ENCODE assay signal across 28 mouse cellular contexts in the genomic region with DNA sequence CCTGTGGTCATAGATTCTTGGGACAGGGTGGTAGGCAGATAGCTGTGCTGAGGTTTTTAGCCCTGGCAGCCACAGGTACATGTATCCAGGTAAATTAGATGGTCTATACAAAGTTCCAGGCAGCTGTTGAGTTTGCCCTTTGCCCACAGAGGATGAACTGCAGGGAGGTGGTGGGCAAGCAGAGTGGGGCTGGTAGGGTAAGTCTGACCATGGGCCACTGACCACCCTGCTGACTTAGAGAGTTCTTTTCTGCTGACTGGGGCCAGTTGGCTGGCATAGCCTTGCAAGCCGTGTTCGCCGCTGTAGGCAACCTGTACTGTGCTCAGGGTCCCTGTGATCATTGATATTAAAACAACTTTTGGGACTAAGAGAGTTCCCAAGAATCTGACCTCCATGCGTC. TPM values are rescaled to one million over a fixed set of nuclear protein-coding genes. Genes with fewer than 3 reads are reported as not detected.
DNase-seq lines count a peak whose midpoint lies in the region; ATAC-seq and TF ChIP-seq lines count a peak whose summit lies in the region.
"Had no signal": no experiment of that assay in that cellular context is flagged by ENCODE, and none has a peak within 500 bp of the region (broad histone marks: within the 10 kb centered on the region; RNA-seq: fewer than 3 reads in every experiment).

No protein-coding gene starts in this region.

- H3K36me3 ChIP-seq in kidney, embryonic 16.5 days (ENCODE audit: insufficient read depth, low read length) = peaks cover 17% of the 10 kb centered on the region
- H3K36me3 ChIP-seq in hindbrain, embryonic 14.5 days (replicated peaks; ENCODE audit: control insufficient read depth, insufficient read depth) = no peaks in the 10 kb centered on the region
- peaks cover 4% of the 10 kb centered on the region; the same call in 1 of the 2 replicates for H3K36me3 ChIP-seq in liver, postnatal 0 days (replicated peaks; ENCODE audit: insufficient read depth, low read length)
- H3K36me3 ChIP-seq: forebrain, embryonic 15.5 days; heart, embryonic 15.5 days; hindbrain, embryonic 13.5 days had no signal

- no peak overlapping the region for H3K4me3 ChIP-seq in kidney, embryonic 16.5 days (ENCODE audit: low read length)
- no peak overlapping the region for H3K4me3 ChIP-seq in hindbrain, embryonic 14.5 days (replicated peaks; ENCODE audit: low read length)
- no peak overlapping the region for H3K4me3 ChIP-seq in liver, postnatal 0 days (ENCODE audit: low read depth, low read length)
- H3K4me3 ChIP-seq: embryonic facial prominence, embryonic 10.5 days; embryonic facial prominence, embryonic 13.5 days; erythroblast, embryonic 14.5 days; forebrain, embryonic 12.5 days; forebrain, embryonic 15.5 days; heart, embryonic 12.5 days; heart, embryonic 15.5 days; hindbrain, embryonic 10.5 days; hindbrain, embryonic 13.5 days had no signal

- no peaks in the 10 kb centered on the region for H3K27me3 ChIP-seq in kidney, embryonic 16.5 days (ENCODE audit: insufficient read depth, low read length)
- no peaks in the 10 kb centered on the region for H3K27me3 ChIP-seq in hindbrain, embryonic 14.5 days (ENCODE audit: control insufficient read depth, insufficient read depth, low read length)
- H3K27me3 ChIP-seq in liver, postnatal 0 days (ENCODE audit: insufficient read depth, low read length) = no peaks in the 10 kb centered on the region
- H3K27me3 ChIP-seq: embryonic facial prominence, embryonic 13.5 days; forebrain, embryonic 12.5 days; forebrain, embryonic 15.5 days; heart, embryonic 12.5 days; heart, embryonic 15.5 days; hindbrain, embryonic 13.5 days had no signal

- TF ChIP-seq EP300 in liver, postnatal 0 days (IDR thresholded peaks at IDR 0.05; ENCODE audit: low read depth) = no peak

- no peak overlapping the region for H3K4me2 ChIP-seq in kidney, embryonic 16.5 days (replicated peaks; ENCODE audit: low read depth, low read length)
- no peak overlapping the region for H3K4me2 ChIP-seq in hindbrain, embryonic 14.5 days (replicated peaks)
- H3K4me2 ChIP-seq in liver, postnatal 0 days (ENCODE audit: low read depth, low read length) = no peak overlapping the region
- H3K4me2 ChIP-seq: embryonic facial prominence, embryonic 13.5 days; forebrain, embryonic 12.5 days; forebrain, embryonic 15.5 days; heart, embryonic 12.5 days; heart, embryonic 15.5 days; hindbrain, embryonic 13.5 days had no signal

- WGBS in kidney, embryonic 16.5 days = 89% methylated on average over 4 of the region's 4 CpGs
- 94% methylated on average over 4 of the region's 4 CpGs for WGBS in hindbrain, embryonic 14.5 days
- 90% methylated on average over 4 of the region's 4 CpGs for WGBS in liver, postnatal 0 days (ENCODE audit: insufficient replicate concordance)

- no peak for TF ChIP-seq CTCF in liver, postnatal 0 days (IDR thresholded peaks at IDR 0.05; ENCODE audit: low read depth)

- ATAC-seq in kidney, embryonic 16.5 days (ENCODE audit: low FRiP score, low TSS enrichment) = peak; percentile 46; the same call in 1 of the 2 replicates
- ATAC-seq in hindbrain, embryonic 14.5 days (ENCODE audit: low FRiP score) = no peak
- ATAC-seq in liver, postnatal 0 days = no peak
- ATAC-seq: CD4-positive, CD25-positive, alpha-beta regulatory T cell, adult 4 months; forebrain, embryonic 15.5 days had no signal

- no peak overlapping the region for H3K9ac ChIP-seq in kidney, embryonic 16.5 days (replicated peaks; ENCODE audit: low read length)
- no peak overlapping the region for H3K9ac ChIP-seq in hindbrain, embryonic 14.5 days
- no peak overlapping the region for H3K9ac ChIP-seq in liver, postnatal 0 days (replicated peaks)
- H3K9ac ChIP-seq: embryonic facial prominence, embryonic 13.5 days; forebrain, embryonic 12.5 days; forebrain, embryonic 15.5 days; heart, embryonic 12.5 days; heart, embryonic 15.5 days; hindbrain, embryonic 13.5 days had no signal

- H3K9me3 ChIP-seq in kidney, embryonic 16.5 days (ENCODE audit: low read length) = no peaks in the 10 kb centered on the region
- H3K9me3 ChIP-seq in hindbrain, embryonic 14.5 days (ENCODE audit: control insufficient read depth, low read length) = no peaks in the 10 kb centered on the region
- no peaks in the 10 kb centered on the region for H3K9me3 ChIP-seq in liver, postnatal 0 days (ENCODE audit: low read length)
- H3K9me3 ChIP-seq: embryonic facial prominence, embryonic 10.5 days; embryonic facial prominence, embryonic 13.5 days; forebrain, embryonic 12.5 days; forebrain, embryonic 15.5 days; heart, embryonic 12.5 days; heart, embryonic 15.5 days; hindbrain, embryonic 10.5 days; hindbrain, embryonic 13.5 days had no signal

- no peak overlapping the region for H3K27ac ChIP-seq in kidney, embryonic 16.5 days (ENCODE audit: low read length)
- H3K27ac ChIP-seq in hindbrain, embryonic 14.5 days = no peak overlapping the region
- H3K27ac ChIP-seq in liver, postnatal 0 days (ENCODE audit: low read depth) = no peak overlapping the region
- H3K27ac ChIP-seq: embryonic facial prominence, embryonic 10.5 days; embryonic facial prominence, embryonic 13.5 days; forebrain, embryonic 12.5 days; forebrain, embryonic 15.5 days; heart, embryonic 15.5 days; hindbrain, embryonic 10.5 days; hindbrain, embryonic 13.5 days had no signal

- DNase-seq in kidney, adult 8-10 months = peak; percentile 35 to 57
- no peak for DNase-seq in kidney, adult 18-20 months
- DNase-seq in kidney, postnatal 10 days = peak; percentile 48
- peak; percentile 52 to 70 for DNase-seq in kidney, postnatal 36 days
- DNase-seq in hindbrain, embryonic 14.5 days (ENCODE audit: low spot score) = no peak
- DNase-seq in liver, postnatal 0 days = no peak
- DNase-seq: adrenal gland, adult 2 months; adrenal gland, postnatal 25 days; cerebellum, adult 11-12 months; cerebellum, adult 8-10 months; cerebellum, postnatal 10 days; cerebellum, postnatal 36 days; embryo, embryonic 11 days; gastrocnemius, postnatal 25 days; heart, adult 18-20 months; heart, postnatal 10 days; heart, postnatal 36 days had no signal

- H3K4me1 ChIP-seq in kidney, embryonic 16.5 days (ENCODE audit: insufficient read depth, low read length) = peaks cover 8% of the 10 kb centered on the region; the same call in 1 of the 2 replicates
- no peaks in the 10 kb centered on the region for H3K4me1 ChIP-seq in hindbrain, embryonic 14.5 days (replicated peaks; ENCODE audit: control insufficient read depth, insufficient read depth, low read length)
- H3K4me1 ChIP-seq in liver, postnatal 0 days (ENCODE audit: insufficient read depth) = 0 out of 2 replicates have a peak, but pooled peaks cover 5% of the 10 kb centered on the region
- H3K4me1 ChIP-seq: forebrain, embryonic 12.5 days; forebrain, embryonic 15.5 days had no signal

RNA-seq across cellular contexts. Expression of a gene that starts 36.1 kb away (rescaled TPM):
- polyA plus RNA-seq in kidney, embryonic 16.5 days (2015; fragmentation: Nextera tagmentation; extraction: Ambion mirVana) = 22.8 and 25.3 TPM in 2 replicates
- polyA plus RNA-seq in hindbrain, embryonic 14.5 days (2014; fragmentation: Nextera tagmentation; extraction: Ambion mirVana) = 13.7 and 14.4 TPM in 2 replicates
- 20.8 and 21.3 TPM in 2 replicates for polyA plus RNA-seq in liver, postnatal 0 days (2015; fragmentation: Nextera tagmentation; extraction: Ambion mirVana)

Comparison
In these comparisons a context has a peak if more than half of its experiments do, and no peak if none do; other contexts are left out.
1. DNase-seq: peak in kidney, adult 8-10 months (2 of 2), kidney, postnatal 10 days (single experiment) and kidney, postnatal 36 days (2 of 2); none in kidney, adult 18-20 months (single experiment), hindbrain, embryonic 14.5 days (single experiment) and liver, postnatal 0 days (single experiment).